Mouse (Mus musculus) ovary, postnatal 10 days (tissue): ENCODE measurements around the gene Prr12.

Experiments used
- DNase-seq: peaks from one replicate; pipeline ENCODE4 v3.0.0; 2022; ENCODE audit warnings: low spot score

Prr12 gene

DNA sequence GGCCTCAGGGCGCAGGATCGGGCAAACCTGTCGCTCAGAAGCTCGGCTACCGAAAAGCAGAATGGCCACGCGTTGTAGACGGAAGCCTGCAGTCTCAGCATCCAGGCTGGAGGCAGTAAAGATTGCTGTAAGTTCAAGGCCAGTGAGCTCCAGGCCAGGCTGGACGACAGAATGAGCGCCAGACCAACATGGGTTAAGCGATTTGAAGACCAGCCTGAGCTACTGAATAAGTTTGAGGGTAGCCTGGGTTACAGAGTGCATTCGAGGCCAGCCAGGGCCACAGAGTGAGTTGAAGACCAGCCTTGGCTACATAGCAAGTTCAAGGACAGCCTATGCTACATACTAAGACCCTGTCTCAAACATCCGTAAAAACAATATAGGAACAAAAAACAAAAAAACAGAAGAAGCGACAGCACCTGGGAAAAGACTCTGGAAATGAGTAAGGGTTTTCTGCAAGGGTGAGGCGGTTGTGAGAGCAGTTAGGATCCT is 54.7 kb downstream of the Prr12 start:
- no peak for DNase-seq

DNA sequence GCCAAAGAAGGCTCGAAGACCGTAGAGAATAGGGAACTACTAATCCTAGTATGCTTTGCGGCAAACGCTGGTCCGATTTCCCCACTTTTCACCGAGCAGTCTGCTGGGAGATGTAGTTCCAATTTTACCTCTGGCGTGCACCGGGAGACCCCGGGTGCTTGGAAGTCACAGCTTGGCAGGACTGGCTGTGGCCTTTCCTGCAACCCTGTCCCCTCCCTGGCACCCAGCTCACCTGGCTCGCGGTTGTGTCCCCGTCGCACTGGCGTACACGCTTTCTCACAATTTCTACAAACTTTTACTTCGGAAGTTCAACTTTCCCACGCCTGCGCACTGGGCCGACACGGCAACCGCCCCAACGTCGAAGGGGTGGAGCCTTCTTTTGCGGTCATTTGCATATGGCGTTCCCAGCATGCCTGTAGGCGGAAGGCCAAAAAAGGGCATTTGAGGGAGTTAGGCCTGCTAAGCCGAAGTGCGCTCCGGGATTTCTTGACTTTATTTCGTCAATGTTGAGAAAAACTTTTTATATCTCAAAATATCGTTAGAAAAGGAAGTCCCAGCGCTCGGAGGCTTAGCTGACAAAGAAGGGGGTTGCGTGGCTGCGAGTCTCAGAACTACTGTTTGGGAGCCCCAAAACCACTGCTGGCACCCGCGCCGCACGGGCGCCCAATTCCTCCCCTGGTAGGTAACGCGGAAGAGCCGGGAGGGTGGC is 55.3 kb downstream of the Prr12 start, which contains the start of gene Irf3:
Gene Irf3, plus strand, starts transcription at position 418 of the 709 bp plus-strand sequence.
- DNase-seq = peak; percentile 93

DNA sequence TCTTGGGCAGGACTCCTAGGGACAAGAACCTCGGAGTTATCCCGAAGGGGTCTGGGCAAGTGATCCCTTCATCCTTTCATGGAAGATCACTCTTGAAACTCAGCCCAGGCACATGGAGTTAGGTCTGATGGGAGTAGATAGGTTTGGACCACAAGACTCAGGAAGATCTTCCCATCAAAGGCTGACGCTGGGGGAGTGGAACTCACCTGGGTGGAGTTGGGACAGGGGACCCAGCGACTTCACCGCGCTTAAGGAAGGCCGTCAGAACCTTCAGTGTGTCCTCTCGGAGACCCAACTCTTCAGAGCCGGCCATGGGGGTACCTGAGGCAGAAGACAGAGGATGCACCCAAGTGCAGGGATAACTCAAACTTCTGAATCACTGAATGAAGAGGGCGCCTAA is 56.0 kb downstream of the Prr12 start:
- DNase-seq = no peak

DNA sequence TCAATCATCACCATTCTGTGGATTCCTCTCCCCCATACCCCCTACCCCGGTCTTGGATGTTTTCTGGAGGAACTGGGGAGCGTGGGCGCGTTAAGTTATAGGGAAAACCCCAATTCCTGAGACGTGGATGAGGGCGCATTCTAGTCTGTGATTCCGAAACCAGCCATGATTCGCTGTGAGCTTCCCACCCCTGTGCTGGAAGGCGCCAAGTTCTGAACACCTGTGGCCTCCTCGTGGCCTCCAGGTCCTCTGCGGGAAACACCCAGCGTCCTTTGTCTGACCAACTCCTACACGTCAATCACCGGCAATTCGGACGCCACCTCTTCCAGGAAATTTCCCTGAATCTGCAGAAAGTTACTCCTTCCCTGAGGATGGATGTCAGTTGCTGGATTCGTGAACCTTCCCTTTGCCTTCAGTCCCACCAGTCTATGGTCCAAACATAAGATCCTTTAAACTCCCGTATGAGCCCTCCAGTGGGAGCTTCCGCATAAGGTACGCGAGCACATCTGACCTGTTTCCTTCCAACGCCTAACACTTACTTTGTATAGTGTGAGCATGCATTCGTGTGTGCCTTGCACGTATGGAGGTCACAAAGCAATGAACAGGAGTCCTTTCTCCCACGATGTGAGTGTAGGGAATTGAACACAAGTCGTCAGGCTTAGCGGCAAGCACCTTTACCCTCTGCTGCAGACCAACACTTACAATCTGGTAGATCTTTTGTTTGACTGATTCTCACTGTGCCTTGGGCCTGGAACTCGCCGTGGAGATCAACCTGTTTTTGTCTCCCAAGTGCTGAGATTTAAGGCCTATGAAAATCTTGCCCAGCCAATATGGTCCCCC is 65.6 kb downstream of the Prr12 start:
- DNase-seq = no peak

DNA sequence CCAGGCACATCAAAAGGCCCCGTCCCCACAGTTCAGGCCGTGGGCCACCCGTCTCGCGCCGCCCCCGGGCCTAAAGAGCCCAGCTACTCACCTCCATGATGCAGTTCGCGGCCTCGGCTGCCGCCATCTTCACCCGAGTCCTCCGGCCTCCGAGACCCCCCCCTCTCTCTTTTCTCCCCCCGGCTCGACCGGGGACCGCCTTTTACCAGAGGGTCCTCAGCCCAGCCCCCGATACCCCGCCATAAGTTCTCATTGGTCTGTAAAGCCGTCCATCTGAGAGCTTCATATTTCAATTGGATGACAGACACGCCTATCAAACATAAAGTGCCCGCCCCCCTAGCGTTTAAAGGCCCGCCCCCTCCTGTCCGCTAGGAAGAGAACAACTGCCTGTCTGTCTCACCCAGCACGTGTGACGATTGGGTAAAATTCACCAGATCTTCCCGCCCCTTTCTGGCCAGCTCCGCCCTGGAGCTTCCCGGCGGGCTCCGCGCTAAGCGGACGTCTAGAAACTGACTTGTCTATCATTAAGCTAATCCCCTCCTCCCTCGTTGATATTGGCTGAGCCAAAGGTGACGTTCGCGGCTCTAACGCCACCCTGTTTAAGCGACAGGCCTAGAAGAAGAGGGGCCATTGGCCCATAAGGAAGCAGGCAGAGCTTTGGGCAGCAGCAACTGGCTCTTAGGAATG is 66.3 kb downstream of the Prr12 start, which contains the start of gene Prmt1:
Gene Prmt1, minus strand, starts transcription at position 377 of the 687 bp plus-strand sequence.
- DNase-seq = peak; percentile 99

DNA sequence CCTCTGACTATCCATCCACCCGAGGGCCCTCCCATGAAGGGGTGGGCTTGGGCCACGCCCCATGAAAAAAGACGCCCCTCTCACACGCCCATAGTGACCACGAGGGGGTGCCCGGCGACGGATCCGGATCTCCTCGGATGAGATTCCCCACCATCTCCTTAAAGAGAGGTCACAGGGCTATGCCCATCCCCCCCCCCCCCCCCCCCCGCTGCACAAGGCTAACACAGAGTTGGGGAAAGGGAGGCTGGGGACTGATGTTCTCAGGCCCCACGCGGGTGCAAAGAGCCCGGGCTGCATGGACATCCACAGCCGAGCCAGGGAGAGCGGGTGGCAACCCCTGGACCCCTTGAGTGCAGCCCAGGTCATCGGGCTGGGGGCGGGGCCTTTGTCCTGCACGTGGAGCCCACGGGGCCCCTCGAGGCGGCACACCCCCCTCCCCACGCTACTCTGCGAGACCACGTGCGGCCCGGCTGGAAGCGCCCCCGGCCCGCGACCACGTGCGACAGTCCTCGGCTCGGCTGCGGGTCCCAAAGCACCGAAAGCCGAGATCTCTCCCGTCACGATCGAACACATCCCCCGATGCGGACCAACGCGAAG is 67.0 kb downstream of the Prr12 start:
- peak; percentile 33 for DNase-seq

DNA sequence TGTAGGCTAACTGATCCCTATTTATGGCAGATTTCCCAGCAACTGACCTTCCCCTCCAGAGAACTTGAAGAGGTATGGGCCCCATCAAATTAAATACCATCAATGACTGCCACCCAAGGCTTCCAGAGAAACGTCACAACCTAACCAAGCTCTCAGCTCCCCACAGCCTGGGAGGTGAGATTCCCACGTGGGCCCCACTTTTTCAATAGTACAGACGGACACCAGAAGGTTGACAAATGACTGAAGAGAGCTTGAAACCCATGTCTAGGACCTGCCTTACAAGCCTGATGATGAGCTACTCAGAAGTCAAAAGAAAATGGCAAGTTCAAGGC is 67.9 kb downstream of the Prr12 start:
- DNase-seq = no peak

DNA sequence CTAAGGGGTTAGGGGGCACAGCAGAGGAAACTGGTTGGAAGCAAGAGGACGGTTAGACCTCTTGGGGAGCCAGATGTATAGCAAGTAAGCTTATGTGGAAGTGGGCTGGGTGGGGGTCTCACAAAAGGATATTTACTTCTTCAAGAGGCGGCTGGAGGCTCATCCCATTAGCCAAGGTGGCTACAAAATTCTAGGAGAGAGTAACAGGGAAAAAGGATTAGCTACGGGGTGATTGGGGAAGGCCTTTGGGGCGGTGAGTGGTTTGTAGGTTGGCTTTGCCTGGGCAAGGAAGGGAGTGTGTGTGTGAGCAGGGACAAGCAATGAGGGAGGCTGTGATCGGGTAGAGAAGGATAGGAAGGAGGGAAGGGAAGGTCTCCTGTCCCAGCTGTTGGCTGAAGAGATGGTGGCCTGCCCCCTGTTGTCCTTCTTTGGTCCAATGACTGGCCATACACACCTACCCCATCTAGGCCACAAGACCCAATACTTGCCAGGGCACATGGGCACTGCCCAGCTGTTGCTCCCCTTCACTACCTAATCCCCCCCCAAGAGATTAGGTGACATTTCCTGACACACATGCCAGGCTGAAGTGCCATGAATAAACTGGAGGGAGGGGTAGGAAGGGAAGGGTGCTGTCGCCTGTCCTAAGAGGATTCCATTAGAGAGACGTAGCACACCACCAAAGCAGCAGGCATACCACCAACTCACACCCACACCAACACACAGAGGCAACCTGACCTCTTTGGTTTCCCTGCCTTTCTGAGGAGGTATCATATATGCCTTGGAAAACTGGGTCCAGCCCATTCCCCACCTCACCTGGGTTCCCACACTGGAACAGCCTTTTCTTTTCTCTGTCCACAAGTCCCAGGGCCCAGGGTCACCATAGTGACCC is 68.5 kb downstream of the Prr12 start:
- DNase-seq = no peak

DNA sequence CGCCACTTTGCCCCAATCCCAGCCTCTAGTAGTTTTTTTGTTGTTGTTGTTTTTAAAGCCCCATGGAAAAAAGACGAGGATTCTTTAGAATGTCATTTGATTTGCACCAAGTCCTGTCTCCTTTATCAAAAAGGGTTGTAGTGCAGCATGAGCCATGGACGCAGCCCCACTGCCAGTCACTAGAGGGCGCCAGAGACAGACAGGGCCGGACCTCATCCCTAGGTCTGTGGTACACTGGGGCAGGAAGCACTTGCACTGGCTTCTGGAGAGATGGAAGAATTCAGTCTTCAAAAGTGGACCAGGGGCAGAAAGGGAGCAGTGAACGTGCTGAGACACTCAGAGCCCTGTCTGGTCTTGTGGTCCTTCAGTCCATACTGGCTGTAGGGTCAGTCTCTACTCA is 69.6 kb downstream of the Prr12 start:
- DNase-seq = peak; percentile 75

DNA sequence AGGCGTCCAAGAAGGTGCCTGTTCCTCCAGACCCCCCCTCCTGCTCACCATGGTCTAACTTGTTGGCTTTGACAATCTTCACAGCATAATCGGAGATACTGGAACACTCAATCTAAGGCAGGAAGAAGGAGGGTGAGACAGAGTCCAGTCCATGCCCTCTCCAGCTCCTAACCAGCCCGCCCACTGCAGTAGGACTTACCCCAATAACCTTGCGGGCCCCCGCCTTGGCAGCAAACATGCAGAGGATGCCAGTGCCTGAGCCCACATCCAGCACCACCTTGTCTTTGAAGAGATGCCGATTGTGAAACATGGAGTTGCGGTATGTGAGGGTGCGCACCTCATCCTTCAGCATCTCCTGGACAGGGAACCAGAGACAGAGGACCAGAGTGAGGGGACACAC is 71.1 kb downstream of the Prr12 start:
- no peak for DNase-seq

DNA sequence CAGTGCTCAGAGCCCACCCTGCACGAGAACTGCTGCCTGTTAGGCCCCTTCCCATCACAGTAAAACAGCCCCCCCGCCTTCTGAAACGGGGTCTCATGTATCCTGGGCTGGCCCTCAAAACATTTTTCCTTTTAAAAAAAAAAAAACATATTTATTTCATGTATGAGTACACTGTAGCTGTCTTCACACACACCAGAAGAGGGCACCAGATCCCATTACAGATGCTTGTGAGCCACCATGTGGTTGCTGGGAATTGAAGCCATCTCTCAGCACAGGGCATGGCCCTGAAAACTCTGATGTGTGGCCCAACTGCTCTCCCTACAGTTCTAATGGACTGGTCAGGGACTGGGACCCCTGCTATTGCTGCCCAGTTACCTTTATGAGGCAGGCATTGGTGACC is 74.4 kb downstream of the Prr12 start:
- no peak for DNase-seq
